Mouse (Mus musculus) cerebellum, adult 18-20 months (tissue): ENCODE measurements around the gene Lgals1.

Experiments
- DNase-seq, 2 experiments: peaks; one replicate each; pipeline ENCODE4 v3.0.0; 2021

Gene Lgals1

GRCm38 (mm10) chr15:78912040-78912439, 14.5 kb upstream of the Lgals1 start:
- peak; percentile 60 to 73 for DNase-seq

GRCm38 (mm10) chr15:78913632-78914090, 12.9 kb upstream of the Lgals1 start, which contains the start of gene Pdxp:
Gene Pdxp, plus strand, starts transcription at chr15:78913919.
- DNase-seq, result peak; percentile 97 to 99

- DNase-seq, result peak; percentile 65 to 79
These were observed 12.3 kb upstream of the Lgals1 start for GRCm38 (mm10) chr15:78914091-78914822.

DNA sequence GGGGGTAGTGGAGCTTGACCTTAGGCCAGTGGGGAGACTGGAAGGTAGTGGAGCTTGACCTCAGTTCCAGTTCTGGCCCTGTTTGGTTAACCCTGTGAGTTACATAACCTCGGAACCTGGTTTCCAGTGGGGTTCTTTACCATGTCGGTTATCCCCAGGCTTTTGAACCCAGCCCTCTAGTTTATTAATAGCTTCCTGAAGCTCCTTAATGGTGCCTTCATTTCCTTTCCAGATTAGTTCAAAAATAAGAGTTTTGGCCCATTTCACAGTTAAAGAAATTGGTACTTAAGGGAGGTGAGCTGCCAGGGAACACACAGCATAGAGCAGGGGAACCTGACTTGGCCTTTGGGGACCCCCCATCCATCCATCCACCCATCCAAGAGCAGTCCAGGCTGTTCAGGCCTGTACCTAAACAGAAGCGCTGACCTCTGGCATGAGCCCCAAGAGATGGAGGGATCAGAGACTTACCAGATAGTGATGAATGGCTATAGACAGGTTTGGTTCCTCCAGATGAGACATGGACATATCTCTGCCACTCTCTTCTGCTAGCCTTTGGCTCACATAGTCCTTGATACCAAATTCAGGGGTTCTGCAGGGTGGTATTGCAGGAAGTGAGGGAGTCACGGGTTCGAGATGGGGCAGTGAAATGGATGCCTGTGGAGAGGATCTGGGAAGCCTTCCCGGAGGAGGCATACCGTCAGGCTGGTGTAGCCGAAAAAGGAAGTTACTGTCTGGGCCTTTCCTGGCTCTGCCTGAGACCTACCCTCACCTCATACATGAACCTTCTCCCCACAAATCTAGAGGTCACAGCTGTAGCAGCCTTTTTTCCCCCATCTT, 11.5 kb upstream of the Lgals1 start:
- DNase-seq, result peak in 1 of 2 experiments; percentile 57

GRCm38 (mm10) chr15:78915660-78916017, 10.9 kb upstream of the Lgals1 start:
- DNase-seq, result peak; percentile 77 to 90

GRCm38 (mm10) chr15:78916052-78916826, 10.3 kb upstream of the Lgals1 start:
- DNase-seq, result peak; percentile 71 to 78

- peak in 1 of 2 experiments; percentile 31 for DNase-seq
These were observed 8.4 kb upstream of the Lgals1 start for GRCm38 (mm10) chr15:78918126-78918525.

GRCm38 (mm10) chr15:78919914-78920313, 6.6 kb upstream of the Lgals1 start:
- DNase-seq, result no peak

DNA sequence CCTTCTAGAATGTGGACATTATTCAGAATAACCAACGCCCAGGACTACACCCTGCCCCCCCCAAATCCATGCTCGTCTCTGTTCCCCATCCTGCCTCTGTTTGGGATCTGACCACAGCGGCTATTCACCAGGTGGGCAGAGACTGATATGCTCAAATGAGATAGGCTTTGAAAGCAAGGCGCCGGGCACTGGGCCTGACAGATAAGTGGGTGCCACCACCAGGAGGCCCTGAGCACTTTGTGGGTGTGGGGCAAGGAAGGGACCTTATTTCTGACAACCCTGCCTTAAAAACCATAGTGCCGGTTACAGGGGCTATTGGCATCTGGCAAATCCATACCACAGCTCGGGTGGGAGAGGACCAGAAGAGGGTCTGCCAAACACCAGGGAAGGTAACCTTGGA, 3.8 kb upstream of the Lgals1 start:
- DNase-seq, result no peak

- no peak for DNase-seq
These were observed 2.9 kb upstream of the Lgals1 start for GRCm38 (mm10) chr15:78923585-78923984.

DNA sequence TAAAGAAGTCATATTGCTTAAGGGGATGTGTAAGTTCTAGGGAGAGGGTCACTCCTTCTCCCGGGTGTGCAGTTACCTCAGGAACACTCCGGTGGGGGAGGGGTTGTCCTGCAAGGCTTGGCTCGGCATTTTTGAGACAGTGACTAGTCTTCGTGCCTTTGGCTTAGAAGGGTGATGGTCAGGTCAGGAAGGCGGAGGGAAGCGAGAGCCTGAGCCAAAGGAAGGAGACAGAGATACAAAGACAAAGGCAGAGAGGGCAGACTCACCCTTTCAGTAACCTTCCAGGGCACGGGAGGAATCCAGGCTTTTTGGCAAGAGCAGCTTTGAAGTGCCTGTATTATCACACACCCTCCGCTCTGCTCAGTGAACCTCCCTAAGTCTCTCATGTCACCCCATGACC, 1.4 kb upstream of the Lgals1 start:
- no peak for DNase-seq

- DNase-seq, result peak; percentile 55 to 66
These were observed 679 bp downstream of the Lgals1 start for GRCm38 (mm10) chr15:78927021-78927787.

DNA sequence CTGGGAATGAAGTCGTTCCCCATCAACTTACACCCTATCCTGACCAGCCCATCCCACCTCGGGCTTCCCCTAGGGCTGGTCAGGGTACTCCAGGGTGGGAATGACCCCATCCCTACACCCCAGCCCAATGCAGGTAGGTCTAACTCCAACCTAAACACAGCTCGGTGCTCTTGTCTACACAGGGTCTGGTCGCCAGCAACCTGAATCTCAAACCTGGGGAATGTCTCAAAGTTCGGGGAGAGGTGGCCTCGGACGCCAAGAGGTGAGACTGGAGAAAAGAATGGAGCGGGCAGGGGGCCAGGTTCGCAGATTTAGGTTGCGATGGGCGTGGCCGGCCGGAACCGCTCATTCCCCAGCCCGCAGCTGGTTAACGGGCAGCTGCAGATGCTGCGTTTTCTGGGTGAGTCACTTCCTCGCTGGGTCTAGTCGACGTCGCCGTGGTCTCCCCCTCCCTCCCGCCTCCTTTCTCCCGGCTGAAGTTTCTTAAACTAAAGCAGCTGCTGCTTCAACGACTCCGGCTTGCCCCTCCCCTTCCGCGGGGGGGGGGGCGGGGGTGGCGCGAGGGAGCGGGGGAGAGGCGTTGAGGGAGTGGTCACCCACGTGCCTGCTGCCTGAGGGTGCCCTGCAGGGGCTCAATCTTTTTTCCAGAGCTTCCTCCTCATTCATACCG, 1.4 kb downstream of the Lgals1 start:
- no peak for DNase-seq

- DNase-seq, result no peak
These were observed 2.0 kb downstream of the Lgals1 start for GRCm38 (mm10) chr15:78928539-78928938.

DNA sequence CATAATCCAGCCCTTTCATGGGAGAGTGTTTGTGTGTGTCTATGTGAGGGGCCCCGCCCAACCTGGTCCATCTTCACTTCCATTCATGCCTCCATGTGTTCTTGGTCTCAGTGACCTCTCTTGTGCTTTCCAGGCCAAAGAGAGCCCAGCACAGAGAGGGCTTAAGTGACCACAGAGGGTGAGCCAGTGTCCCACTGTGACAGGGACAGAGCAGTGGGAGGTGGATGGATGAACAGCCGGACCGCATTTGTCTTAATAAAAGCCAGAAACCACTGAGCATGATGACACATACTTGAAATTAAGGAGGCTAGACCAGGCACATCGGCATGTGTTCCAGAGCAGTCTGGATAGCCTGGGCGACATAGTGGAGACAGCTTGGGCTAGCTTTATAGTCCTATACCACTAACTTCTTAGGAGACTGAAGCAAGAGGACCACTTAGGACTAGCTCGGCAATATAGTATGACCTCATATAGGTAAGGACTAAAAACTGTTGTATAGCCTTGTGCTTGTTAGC, 3.7 kb downstream of the Lgals1 start:
- no peak for DNase-seq

DNA sequence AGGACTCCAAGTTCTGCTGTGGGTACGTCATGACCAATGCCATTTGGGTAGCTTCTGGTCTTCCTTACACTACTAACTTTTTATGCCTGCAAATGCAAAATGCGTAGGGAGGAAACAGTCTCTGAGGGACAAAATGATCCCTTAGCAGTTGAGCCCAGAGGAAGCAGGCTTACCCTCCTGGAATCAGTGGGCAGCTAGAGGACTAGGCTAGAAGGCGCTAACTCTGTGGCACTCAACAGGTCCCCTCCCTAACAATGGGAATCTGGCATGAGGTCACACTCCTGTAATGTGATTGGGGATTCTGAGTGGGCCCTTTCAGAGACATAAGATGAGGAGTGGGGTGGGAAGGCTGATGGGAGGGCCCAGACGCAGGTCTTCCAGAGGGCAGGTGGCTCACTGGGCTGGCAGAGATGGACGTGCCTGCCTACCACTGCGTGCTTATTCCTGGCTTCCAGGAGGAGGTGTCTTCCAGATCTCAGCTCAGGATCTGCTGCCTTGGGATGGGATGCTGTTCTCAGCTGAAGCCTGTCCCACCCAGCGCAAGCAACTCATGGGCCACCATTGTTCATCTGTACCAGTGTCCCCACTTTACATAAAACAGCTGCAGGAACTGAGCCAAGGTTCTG, 4.4 kb downstream of the Lgals1 start:
- DNase-seq, result no peak

GRCm38 (mm10) chr15:78931577-78931976, 5.1 kb downstream of the Lgals1 start:
- peak; percentile 52 to 53 for DNase-seq

DNA sequence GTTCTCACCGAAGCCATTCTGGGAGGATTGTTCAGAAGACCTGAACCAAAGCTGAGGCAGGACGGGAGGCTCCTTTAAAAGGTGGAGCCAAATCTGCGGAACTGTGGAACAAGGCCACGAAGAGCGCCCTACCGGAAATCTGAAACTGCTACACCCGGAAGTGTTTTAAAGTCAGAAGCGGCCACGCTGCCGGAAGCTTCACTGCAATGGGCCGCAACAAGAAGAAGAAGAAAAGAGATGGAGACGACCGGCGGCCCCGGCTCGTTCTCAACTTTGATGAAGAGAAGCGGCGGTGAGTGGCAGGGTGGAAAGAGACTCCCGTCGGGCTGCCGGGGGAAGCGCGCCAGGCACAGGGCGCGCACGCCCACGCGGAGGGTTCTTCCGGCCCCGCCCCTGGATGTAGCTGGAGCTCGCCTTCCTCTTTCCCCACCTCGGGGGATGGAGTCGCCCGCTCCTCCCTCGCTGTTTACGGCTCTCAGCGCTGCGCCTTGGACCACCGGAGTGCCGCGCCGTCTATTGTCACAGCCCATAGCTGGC, 8.3 kb downstream of the Lgals1 start, which contains the start of gene Nol12:
Gene Nol12, plus strand, starts transcription at position 150 of the 537 bp plus-strand sequence.
- DNase-seq, result peak; percentile 77 to 88

GRCm38 (mm10) chr15:78936403-78936802, 9.9 kb downstream of the Lgals1 start:
- no peak for DNase-seq

DNA sequence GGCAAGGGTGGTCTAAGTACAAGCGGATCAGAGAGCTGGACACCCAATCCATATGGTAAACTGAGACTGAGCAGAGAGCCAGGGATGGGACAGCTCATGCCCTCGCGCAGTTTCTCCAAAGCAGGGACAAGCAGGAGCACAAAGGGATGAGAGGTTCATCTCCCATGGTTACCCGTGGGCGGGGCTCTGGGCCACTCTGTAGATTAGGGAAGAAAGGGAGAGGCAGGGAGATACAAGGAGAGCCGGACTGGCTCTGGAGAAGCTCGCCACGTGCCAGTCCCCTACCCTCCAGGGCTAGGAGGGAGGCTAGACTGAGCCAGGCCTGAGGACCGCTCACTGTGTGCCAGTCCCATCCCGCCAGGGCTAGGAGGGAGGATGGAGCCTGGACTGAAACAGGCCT, 10.8 kb downstream of the Lgals1 start:
- no peak for DNase-seq

DNA sequence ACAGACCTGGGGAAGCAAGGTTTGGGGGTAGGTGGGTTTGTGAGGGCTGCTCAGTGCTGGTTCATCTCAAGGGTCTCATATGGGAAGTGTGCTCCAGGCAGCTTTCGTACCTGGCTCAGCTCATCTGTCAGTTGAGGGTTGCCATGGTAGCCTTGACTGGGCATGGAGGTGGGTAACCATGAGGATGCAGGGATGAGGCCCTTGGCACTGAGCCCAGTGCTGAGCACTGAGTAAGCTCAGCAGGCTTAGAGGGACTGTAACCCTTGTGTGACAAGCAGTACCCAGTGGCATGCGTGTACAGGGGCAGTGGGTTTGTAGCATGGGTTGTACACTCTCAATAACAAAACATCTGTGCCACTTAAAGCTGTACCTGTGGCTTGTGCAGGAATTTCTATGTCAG, 11.4 kb downstream of the Lgals1 start:
- DNase-seq, result no peak
